Mouse (Mus musculus) adipocyte (in vitro differentiated cells): Measurements from ENCODE around the gene Sema4f.

Experiments
- DNase-seq: peaks from one replicate; pipeline ENCODE4 v3.0.0-alpha.2; 2016; ENCODE audit warnings: low spot score

Gene Sema4f

DNA sequence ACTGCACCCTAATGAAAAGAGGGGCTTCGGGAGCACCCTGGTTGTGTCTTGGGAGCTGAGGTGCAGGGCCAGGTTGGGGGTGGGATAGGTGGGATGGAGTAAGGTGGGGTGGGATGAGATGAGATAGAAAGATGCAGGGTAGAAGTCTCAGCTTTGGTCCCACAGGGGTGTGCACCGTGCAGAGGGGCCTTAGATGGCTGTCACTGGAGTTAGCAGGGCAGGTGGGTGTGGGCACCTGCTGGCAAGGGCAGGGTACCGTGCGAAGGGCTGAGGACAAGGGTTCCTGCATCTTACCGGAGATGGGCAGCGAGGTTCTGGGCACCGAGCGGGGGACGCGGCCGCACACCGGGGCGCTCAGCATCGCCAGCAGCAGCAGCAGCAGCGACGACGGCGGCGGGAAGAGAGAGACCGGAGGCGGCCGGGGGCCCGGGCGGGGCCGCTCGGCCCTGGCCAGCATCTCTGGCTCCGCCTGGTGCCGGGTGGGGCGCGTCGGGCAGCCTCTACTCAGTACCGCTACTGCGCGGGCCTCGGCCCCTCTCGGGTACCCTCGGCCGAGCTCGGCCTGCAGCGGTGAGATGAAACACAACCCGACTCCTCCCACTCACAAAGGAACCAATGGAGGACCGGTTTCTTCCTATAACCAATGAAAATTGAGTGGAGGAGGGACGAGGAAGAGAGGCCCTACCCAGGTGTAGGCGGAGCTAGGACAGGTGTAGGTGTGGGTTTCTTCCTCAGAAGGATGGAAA lies at the start of gene Sema4f:
TSS of gene Sema4f (minus strand) at position 603 of the 746 bp plus-strand sequence.
- no peak for DNase-seq

DNA sequence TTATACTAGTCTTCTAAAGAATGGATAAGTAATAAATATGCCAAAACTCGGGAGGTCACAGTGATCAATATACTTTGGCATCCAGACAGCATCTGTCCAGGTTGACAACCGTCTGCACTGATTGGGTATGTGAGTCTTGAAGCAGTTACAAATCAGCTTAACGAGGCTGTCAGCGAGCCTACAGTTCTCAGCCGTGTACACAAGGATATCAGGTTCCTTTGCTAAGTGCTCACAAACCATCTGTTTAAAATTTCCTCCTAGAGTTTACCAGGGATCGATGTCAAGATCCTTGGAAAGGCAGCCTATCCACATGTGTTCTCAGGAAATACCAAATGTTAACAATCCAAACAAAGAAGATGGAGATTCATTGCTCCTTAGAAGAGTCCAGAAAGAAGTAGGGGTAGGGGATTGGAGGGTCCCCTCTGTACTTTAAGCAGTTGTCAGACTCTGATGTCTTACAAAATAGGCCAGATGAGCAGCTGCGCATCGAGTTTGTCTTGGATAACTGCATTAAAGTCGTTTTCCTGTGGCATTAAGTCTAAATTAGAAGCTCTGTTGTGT lies 47.9 kb upstream of the Sema4f start:
- no peak for DNase-seq

DNA sequence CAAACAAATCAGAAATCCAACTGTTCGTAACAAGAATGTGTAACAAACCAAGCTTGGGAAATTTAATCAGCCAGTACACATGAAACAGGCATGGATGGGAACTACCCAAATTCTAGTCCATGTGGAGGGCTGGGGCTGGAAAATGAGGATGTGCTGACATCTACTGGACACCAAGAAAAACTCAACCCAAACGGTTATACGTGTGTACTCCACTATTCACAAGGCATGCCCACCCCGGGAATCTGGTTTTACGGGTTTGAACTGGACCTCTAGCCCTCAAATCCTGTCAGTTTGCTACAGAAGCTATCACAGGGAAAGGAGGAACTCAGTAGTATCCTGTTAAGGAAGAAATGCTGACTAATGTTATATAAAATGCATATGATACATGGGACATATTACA lies 31.5 kb upstream of the Sema4f start:
- peak; percentile 87 for DNase-seq

DNA sequence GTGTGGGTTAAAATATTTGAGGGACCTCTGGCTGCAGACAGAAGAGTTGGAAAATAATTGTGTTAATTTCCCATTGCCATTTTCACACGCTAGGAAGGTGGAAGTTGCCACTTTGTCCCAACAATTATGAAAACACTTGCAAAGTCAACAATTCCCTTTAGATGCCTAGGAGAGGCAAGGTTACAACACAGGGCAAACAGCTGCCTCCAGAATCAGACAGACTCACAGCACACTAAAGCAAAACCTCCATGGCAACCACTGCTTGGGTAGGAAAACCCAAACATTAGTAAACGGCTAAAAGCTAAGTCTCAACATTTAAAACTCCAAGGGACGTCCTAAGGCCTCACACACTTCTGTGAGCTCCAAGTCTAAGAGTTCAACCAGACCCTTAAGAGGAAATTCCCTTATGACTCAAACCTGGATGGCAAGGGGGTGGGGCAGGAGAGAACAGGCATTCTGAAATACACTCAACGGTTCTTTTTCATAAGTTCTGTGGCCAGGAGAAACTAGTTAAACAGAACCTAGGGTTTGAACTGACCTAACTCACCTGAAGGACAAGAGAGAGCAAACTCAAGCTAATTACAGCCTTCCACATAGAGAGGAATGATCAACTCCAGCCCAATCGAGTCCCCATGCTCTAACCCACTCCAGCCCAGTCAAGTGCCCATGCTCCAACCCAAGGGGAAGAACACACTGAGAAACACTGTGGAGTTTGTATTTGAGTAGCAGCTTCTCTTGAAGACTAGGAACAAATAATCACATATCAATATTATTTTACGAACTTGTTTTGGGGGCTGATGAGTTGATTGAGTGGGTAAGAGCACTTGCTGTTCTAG lies 29.9 kb upstream of the Sema4f start:
- DNase-seq: no peak

DNA sequence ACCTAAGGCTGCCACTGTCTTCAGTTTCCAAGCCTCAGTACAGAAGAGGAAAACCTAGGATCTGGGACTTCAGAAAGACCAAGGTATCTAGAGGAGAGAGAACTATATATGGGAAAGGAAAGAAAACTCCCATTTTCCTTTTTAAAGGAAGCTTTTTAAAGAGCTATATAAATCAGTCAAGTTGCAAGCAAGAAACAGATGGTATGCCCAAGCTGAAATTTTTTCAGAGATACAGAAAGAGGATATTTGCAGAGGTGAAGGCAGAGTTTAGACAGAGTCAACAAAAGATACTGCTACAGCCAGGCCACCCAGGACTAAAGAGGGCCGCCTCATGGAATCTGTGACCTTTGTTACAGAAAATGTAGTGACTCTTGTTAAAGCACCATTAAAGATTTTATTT lies 22.1 kb upstream of the Sema4f start:
- no peak for DNase-seq

DNA sequence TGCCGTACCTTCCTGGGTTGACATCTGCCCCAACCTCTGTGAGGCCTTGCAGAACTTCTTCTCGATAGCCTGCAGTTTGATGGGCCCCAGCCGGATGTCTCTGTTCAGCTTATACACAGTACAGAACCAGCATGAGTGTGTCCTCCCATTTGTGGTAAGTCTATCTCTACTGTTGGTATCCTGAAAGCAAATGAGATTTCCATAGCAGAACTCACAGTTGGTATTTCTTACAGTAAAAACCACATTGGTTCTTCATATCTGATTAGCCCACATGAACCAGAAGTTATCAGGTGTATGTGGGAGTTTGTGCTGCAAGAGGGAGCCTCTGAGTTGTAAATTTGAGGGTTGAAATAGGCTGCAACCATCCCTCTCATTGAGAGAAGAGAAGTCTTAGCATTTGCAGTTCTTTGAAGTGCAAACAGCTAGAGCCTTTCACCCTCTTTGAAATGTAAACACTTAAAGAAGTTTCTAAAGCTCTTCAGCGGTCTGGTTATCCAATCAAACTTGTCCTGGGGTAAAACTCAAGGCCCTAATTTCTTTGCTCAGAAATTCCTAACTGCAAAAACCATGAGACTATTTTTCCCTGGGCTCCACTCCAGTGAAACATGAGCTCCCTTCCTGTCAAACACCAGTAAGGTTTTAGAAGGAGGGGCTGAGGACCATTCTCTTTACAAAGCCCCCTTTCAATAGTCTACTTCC lies 17.1 kb upstream of the Sema4f start:
- DNase-seq: no peak

DNA sequence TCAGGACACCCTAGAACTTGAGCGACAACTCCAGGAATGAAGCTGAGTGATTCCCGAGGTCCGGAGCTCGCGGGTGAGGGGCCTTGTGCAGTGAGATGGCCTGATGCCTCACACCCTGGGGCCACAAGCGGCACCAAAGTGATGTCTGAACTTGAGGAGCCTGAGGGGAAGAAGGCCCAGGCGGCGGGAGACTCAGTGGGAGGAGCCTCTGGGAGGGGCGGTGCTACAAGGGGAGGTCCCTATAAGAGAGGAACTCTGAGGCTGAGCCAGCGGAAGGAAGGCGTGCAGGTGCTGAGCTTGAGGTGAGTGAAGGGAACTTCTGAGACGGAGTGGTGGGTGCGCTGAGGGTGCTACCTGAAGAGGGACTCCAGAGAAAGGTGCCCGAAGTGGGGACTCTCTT lies 7.1 kb upstream of the Sema4f start, which contains the start of gene M1ap:
TSS of gene M1ap (plus strand) at position 252 of the 400 bp plus-strand sequence.
- no peak for DNase-seq

DNA sequence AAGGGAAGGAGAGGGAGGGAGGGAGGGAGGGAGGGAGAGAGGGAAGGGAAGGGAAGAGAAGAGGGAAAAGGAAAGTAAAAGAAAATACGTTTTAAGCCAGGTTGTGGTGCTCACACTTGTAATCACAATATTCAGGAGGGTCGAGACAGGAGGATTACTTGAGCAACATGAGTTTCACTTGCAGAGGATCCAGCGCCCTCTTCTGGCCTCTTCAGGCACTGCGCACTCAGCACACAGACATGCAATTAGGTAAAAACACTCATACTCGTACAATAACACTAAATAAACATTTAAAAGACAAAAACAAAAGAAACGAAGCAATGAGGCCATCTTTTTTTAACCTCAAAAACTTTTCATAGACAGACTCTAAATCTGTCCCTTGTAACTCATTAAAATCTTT lies 6.2 kb upstream of the Sema4f start:
- DNase-seq: no peak

DNA sequence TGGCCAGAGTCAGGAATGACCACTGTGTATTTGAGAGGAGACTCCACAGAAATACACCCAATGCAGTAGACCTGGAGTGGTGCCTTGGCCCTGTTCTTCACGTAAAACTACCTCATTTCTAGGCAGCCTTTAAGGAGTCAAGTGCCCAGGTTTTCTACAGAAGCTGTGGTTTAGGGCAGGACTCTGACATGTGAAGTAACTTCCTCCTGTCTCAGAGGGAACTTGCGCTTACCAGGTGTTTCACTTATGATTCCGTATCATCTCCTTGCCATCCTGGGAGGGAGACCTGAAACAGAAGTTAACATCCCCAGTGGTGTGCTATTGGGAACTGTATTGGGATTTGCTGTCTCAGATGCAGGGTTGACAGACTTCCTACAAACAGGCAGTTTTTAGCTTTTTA lies 1.2 kb upstream of the Sema4f start:
- DNase-seq: no peak

DNA sequence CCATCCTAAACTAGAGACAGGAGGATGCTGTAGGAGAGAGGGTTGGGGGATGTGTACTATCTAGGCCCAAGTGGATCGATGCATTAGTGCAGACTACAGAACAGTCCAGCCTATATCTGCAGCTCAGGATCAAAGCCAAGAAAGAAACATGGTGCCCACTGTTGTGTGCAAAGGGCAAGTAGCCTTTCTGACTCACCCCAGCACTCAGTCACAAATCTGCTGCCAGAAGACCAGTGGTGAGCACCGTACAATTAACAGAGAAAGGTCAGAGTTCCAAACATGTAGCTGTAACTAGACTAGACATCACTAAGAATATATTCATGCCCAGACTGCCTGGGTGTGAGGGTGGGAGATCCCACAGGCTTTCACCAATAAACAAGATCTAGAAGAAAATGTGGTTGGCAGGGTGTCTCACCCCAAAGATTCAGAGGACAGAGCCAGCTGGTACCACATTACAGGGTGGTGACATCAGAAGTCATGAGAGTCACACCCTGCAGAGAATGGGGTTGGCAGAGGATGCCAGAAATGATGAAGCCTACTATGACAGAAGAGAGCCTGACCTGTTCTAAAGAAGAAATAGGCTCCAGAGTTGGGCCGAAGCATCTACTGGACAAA lies 4.8 kb downstream of the Sema4f start:
- DNase-seq: no peak

DNA sequence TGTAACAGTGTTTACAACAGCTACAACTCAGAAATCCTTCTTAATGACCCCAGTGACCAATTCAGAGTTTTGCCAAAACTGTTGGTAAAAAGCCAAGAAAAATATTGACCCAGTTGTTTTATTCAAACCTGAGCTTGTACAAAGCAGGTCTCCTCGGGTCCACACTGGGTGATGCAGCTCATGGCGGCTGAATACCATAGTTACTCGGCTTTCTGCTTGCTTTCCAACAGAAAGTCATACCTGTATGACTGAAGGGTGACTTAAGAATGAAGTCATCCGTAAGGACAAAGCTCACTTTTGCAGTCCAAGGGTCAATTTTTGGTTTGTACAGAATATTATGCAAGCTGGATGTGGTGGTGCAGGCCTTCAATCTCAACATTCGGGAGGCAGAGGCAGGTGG lies 12.0 kb downstream of the Sema4f start:
- DNase-seq: peak; percentile 11

DNA sequence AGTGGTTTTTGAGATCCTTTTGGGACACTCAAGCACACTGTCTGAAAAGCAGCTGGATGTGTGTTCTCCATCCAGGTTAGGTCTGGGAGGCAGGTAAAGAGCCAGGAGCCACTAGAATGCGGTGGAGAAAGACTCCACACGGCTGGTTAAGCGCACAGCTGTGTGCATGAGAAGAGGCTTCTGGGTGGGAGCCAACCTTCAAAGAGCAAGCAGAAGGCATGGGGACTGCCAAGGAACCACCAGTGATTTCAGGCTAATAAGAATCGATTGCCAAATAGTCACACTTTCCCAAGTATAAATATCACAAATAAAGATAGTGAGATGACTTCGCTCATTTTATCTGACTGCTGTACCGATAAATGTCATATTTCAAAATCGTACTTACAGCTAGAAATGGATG lies 13.0 kb downstream of the Sema4f start:
- no peak for DNase-seq

DNA sequence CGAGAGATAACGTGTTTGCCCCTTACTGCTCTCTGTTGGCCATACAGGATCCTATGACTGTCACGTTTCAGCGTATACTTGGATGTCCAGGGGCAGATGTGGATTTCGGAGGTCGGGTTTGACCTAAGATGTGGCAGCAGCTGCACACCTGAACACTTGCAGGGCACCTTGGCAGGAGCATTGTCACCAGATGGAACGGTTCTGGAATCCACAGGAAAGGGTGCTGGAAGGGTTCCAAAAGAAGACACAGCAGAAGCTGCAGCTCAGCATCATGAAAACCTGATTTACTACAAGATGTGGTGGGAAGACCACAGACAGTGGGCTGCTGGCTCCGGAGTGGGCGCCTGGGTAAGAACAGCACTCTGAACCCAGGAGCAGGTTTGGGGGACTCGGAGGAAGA lies 13.5 kb downstream of the Sema4f start:
- DNase-seq: no peak

DNA sequence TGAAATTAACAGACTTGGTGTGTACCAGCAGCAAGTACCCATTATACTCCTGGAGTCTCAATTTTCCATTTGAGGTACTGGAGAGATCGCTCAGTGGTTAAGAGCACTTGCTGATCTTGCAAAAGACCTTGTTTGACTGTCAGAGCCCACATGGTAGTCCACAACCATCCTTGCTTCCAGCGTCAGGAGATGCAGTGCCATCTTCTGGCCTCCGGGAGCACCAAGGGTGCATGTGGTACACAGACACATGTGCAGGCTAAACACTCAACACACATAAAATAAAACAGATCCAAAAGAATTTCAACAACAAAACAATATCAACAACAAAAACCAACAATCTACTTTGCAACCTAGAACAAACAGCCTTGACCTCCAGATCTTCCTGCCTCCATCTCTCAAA lies 14.6 kb downstream of the Sema4f start:
- DNase-seq: no peak

DNA sequence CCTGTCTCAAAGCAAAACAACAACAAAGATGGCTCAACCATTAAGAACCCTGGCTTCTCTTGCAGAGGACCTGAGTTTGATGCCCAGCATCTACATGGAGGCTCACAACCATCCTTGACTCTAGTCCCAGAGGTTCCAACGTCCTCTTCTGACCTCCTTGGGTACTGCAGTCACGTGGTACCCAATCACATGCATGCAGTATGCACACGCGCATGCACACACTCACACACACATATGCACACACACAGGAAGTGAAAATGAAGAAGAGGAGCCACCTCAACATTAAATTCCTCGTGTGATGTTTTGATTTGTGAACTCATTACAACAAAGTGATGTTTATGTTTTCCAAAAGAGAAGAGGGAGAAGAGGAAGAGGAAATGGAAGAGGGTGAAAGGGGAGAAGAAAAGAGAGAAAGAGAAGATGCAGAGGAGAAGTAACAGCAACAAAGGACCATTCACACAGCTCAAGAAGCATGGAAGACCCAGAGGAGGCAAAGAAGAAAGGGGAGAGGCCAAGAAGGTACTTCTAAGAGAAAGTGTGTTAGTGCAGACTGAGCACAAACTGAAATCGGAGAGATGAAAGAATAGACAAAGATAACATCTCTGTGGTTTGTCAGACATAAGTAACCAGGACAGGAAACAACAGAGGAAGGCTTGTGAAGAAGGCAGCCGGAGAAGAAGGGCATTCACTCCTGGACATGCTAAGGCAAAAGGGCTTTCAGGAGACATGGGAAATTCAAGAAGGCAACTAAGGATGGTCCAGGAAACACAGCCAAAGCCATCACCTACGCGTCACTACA lies 17.9 kb downstream of the Sema4f start:
- DNase-seq: no peak

DNA sequence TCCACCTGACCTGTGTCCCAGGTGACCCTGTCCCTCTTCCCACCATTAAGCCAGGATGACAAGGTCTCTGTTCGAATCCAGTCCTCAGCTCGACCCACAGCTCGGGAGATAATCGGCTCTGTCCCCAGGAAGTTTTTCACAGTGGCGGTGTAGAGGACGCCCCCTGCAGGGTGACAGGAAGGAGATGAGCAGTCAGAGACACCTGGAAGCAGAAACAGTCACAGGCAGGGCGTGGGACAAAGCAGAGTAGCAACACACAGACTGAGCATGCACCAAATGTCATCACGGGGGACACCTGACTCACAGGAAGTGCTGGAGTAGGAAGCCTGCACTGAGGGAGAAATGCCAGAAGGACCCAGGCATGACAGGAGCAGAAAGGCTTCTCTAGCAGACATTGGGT lies 20.0 kb downstream of the Sema4f start:
- no peak for DNase-seq

DNA sequence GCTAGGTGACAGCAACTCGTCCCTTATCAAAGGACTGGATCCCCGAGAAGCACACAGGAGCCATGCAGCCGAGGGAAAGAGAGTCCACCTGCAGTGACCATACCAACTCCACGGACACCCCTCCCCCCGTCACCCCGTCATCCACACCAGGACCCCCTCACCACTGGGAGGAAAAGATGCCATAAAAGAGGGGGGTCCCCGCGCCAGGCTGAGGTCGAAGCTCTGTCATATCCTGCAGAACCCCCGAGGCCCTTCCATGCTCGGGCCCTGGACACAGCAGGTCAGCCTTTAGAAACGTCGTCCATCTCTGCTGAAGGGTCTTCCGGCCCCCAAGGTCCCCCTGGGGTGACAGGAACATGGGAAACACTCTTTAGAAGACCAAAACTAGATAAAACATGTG lies 21.2 kb downstream of the Sema4f start:
- no peak for DNase-seq

DNA sequence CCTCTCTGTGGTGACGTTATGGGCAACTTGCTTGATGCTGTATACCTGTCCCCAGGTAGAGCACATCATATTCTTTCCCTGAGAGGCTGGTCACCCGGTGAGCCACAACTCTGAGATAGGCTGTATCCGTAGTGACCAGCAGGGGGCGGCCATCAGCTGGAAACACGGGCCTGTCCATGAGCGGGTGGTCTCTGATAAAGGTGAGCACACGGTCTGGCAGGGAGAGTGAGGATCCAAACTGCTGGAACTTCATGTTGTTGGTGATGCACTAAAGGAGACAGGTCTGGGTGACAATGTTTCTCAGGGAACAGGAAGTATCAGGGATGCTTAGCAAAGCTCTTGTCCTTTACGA lies 21.8 kb downstream of the Sema4f start:
- peak; percentile 32 for DNase-seq

DNA sequence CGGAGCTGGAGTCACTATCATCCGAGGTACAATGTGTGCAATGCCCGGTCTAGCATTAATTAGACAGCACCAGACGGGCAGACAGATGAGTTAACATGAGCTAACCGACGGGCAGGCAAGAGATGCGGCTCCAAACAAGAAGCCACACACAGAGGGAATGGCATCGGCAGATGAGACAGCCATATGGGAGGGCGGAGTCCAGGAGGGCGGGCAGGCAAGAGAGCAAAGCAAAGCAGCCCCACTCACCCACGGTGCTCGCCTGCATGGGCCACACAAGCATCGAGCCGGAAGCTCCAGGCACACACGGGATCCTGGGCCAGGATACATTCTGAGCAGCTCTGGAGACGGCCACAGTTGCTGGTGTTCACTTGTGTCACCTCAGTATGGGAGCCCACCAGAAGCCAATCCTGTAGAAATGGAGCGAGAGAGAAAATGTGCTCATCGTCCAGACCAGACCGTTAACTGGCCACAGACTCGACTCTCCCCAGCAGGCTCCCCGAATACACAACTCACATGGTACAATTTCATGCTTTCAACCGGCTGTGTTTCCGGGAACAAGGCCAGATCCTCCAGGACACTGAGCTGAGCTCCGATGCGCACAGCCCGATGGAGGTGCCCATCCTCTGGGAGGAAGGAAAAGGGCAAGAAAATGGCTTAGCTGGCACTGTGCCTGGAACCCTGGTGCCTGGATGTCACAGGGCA lies 22.3 kb downstream of the Sema4f start:
- no peak for DNase-seq

DNA sequence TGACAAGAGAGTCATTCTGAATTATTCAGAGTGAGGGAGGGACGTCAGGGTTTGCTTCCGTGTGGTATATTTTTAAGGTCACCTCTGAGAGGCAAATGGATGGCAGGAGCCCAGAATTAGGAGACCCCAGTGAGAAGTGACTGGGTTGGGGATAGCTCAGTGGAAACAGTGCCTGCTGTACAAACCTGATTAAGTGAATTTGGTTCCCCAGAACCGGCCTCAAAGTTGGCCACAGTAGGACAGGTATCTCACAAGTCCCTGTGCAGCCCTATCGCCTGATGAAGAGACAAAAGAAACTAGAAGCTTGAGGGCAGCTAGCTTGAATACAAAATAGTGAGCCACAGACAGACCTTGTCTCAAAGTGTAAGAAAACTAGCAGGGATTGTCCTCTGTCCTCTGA lies 23.1 kb downstream of the Sema4f start:
- no peak for DNase-seq

DNA sequence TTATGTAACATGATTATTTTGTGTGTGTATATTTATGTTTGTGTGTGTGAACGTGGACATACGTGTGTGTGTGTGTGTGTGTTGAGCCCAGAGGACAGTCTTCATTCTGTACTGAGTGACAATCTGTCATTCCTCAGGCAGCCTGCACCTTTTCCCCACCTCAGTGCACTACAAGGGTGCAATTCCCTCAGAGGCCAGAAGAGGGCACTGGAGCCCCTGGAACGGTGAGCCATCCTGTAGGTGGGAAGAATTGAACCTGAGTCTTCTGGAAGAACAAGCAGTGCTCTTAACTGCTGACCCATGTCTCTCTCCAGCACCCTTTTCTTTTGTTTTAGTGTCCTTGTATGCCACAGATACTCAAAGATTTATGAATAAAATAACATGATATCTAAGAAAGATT lies 23.7 kb downstream of the Sema4f start:
- DNase-seq: peak; percentile 49
